Mouse (Mus musculus) ovary, postnatal 14 days (tissue): ENCODE results near the gene Depdc5.
"Not testable (repeated sequence)": the region's sequence is repeated elsewhere in the genome, so short reads cannot be mapped to it uniquely, and the experiment has no call there.

Source experiments
- DNase-seq: peaks from one replicate; pipeline ENCODE4 v3.0.0; 2022; ENCODE audit warnings: low spot score

The Depdc5 gene

DNA sequence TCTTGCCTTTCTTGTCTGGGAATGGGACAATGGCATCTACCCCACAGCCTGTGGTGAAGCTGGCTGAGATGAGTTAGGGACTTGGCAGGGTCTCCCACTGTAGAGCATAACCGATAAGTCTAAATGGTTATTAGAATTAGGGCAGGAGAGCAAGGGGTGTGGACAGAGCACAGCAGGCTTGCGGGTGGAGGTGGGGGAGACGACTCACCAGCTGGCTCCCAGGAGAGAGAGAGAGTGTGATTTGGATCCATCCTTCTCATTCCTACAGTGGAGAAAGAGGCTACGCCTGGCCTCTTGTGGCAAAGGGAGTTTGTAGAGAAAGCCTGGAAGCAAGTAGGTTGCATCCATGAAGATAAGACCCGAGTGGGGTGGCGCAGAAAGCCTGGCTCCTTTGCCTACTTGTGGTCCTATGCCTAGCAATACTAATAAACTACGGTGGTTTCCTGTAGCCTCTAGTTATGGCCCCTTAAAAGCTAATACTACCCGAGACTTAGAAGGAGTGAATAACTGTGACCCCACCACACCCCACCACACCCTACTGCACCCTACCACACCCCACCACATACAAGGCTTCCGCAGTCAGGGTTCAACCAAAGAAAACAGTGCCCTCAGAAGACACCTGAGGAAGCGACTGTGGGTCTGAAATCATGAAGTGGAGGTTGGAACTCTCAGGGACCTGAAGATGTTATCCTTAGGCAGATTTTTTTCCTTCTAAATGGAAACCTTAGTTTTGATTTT is 168.7 kb downstream of the Depdc5 start:
- no peak for DNase-seq

DNA sequence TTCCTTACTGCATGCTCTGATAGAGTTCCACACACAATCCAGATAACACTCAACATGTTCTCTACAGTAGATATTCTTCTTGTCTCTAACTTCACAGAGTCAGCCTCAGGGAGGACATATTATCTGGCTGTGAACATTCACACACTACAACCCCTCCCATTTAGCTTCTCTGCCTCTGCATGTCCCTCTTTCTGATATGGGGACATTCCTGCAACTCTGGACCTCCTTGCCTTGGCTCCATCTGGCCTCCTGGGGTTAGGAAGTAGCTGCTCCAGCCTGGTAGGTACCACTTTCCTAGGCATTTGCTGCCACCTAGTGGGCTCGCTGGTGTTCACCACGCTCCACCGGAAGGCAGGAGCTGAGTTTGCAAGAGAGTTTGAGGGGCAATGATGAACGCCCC is 169.6 kb downstream of the Depdc5 start:
- DNase-seq: peak; percentile 75

DNA sequence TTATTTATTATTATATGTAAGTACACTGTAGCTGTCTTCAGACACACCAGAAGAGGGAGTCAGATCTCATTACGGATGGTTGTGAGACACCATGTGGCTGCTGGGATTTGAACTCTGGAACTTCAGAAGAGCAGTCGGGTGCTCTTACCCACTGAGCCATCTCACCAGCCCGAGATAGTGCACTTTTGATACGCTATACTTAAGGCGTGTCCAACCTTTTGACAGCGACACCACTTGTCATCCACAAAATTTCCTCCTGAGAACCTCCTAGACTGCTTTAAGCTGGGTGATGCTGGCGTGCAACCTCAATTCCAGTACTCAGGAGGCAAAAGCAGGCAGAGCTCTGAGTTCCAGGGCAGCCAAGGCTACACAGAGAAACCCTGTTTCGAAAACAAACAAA is 170.1 kb downstream of the Depdc5 start:
- not testable (repeated sequence) for DNase-seq

DNA sequence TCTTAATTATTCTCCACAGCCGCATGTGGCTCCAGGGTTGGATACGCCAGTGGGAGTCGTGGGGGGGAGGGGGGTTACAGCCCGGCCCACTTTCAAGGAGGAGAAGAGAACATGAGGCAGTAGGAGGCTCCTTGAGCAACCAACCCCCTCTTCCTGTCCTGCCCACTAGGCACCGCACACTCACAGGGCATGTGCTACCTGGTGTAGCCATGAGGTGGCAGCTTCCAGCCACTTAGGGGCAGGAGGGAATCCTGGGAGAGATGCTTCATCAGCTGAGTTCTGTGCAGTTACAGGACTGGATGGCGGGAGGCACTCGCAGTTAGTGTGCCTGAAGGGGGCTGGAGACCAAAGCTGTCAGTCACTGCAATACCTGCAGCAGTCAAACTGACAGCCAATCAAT is 170.6 kb downstream of the Depdc5 start:
- no peak for DNase-seq

DNA sequence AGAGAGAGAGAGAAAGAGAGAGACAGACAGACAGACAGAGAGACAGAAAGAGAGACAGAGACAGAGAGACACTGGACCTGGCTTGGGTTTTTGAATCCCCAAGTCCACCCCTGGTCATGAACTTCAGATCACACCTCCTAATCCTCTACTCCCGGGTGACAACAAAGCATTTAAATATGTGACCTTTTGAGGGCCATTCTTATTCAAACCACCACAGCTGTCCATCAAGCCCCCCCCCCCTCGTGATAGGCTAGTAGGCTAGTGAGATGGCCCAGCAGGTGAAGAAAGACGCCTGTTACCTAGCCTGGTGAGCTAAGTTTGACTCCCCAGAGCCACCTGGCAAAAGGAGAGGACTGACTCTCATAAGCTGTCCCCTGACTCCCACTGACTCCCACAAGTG is 171.4 kb downstream of the Depdc5 start:
- DNase-seq: no peak

DNA sequence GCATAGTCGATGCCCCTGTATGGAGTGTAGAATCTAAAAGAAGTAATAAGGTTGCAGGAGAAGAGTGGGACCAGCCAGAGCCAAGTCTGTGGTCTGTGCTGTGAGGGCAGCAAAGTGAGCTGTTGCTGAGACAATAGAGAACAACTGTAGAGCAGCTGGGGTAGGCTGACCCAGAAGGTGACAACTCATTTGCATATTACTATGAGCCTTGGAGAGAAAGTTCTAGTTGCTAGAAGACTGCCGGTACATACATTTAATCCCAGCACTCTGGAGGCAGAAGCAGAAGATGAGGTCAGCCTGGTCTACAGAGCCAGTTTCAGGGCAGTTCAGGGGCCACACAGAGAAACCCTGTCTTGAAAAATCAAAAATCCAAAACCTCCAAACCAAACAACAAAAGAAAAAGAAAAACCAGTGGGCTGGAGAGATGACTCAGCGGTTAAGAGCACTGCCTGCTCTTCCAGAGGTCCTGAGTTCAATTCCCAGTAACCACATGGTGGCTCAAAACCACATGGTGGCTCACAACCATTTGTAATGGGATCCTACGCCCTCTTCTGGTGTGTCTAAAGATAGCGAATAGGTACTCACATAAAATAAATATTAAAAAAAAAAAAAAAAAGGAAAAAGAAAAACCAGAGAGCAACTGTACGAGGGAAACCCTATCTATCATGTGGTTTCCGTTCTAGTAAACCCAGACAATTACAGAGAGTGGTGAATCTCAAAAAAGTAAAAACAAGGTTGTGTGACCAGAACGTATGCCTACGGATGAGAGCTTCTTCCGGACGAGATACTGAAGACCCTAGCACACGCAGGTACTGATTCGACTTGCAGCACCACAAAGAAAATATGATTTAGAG is 175.4 kb downstream of the Depdc5 start:
- DNase-seq: no peak

DNA sequence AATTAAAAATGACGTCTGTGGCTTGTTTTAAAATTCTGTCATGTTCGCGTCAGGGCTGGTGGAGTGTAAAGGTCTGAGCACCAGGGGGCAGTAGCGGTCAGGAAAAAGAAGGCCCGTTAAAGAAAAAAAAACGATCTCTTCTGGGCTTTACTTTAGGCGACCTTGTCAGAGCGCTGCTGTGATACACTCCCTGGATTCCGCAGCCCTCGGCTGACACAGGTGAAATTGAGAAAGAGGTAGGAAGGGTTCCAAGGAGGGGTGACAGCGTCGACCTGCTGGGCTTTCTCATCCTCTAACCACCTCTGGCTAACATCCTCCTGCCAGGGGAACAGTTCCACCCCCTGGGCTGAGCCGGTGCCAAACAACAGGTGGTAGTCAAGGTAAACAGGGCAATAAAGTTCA is 176.0 kb downstream of the Depdc5 start:
- DNase-seq: peak; percentile 66

DNA sequence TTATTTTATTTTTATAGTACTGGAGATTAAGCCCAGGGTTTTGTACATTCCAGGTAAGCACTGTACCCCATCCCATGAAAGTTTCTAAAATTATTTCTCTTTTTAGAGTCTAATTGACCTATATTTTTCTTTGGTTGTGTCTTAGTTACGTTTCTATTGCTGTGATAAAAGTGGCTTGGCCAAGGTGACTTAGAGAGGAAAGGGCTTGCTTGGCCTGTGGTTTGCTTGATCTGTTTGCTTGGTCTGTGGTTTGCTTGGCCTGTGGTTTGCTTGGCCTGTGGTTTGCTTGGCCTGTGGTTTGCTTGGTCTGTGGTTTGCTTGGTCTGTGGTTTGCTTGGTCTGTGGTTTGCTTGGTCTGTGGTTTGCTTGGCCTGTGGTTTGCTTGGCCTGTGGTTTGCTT is 177.2 kb downstream of the Depdc5 start:
- DNase-seq: not testable (repeated sequence)

DNA sequence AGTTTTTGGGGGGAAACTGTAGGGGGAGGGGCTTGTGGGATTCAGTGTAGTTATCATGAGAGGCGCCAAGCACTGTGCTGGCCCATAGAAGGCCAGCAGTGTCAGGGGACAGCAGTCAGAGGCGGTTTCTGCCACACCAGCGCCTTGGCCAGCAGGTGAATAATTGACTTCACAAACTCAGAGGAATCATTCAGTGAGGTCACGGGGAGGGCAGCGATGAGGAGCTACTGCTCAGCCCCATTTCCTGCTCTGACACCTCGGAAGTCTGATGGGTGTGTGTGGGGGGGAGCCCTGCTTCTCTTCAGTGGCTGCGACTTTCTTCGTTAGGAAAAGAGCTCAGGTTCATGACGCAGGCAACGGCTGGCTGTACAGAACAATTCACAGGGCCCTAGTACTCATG is 179.9 kb downstream of the Depdc5 start:
- no peak for DNase-seq
